35 mouse cellular contexts compared by ENCODE assay signal in the genomic region with DNA sequence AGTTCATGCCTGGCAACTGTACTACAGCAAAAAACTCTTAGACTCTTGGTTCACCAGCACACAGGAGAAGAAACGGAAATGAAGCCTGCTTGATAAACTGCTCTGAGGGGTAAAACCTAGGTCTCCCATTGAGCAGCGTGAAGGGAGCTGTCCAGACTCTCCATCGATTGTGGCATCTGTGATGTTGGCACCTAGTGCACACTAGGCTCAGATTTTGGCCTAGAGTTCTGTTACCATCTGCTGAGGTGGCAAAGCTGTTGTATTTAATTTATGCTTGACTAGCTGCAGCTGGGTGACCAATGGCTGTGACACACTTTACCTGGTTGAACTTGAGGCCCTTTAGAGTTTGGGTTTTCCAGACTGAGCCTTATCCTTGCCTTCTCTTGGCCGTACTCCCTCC. TPM values are rescaled to one million over a fixed set of nuclear protein-coding genes. Genes with fewer than 3 reads are reported as not detected.
DNase-seq lines count a peak whose midpoint lies in the region; ATAC-seq lines count a peak whose summit lies in the region.
"Had no signal": no experiment of that assay in that cellular context is flagged by ENCODE, and none has a peak within 500 bp of the region (broad histone marks: within the 10 kb centered on the region; RNA-seq: fewer than 3 reads in every experiment).

No protein-coding gene starts in this region.

- H3K9me3 ChIP-seq in forebrain, embryonic 11.5 days (ENCODE audit: control insufficient read depth, low read length): no peaks in the 10 kb centered on the region
- H3K9me3 ChIP-seq in forebrain, embryonic 13.5 days (replicated peaks): no peaks in the 10 kb centered on the region
- H3K9me3 ChIP-seq in neural tube, embryonic 15.5 days (replicated peaks): no peaks in the 10 kb centered on the region
- H3K9me3 ChIP-seq: embryonic facial prominence, embryonic 13.5 days; forebrain, embryonic 10.5 days; liver, embryonic 12.5 days; megakaryocyte, embryonic 14.5 days; midbrain, embryonic 13.5 days had no signal

- peaks cover 2% of the 10 kb centered on the region; the same call in 1 of the 2 replicates for H3K4me1 ChIP-seq in forebrain, embryonic 11.5 days (replicated peaks; ENCODE audit: control insufficient read depth, insufficient read depth, low read length)
- H3K4me1 ChIP-seq in forebrain, embryonic 13.5 days: peaks cover 15% of the 10 kb centered on the region
- H3K4me1 ChIP-seq in neural tube, embryonic 15.5 days: peaks cover 10% of the 10 kb centered on the region

- intact Hi-C loops in left cerebral cortex, postnatal 4 days (cut with DNase I): no loop called here

- no peak overlapping the region for H3K4me2 ChIP-seq in forebrain, embryonic 11.5 days (ENCODE audit: low read depth, low read length, severe bottlenecking)
- H3K4me2 ChIP-seq in forebrain, embryonic 13.5 days: no peak overlapping the region
- no peak overlapping the region for H3K4me2 ChIP-seq in neural tube, embryonic 15.5 days
- H3K4me2 ChIP-seq: embryonic facial prominence, embryonic 13.5 days; heart, embryonic 11.5 days; hindbrain, embryonic 14.5 days; liver, embryonic 12.5 days; midbrain, embryonic 13.5 days had no signal

- 95% methylated on average over 4 of the region's 4 CpGs for WGBS in forebrain, embryonic 11.5 days
- 86% methylated on average over 4 of the region's 4 CpGs for WGBS in forebrain, embryonic 13.5 days
- WGBS in neural tube, embryonic 15.5 days: 91% methylated on average over 4 of the region's 4 CpGs

- H3K27ac ChIP-seq in forebrain, embryonic 11.5 days (ENCODE audit: low read depth, low read length): no peak overlapping the region
- H3K27ac ChIP-seq in forebrain, embryonic 13.5 days: no peak overlapping the region
- H3K27ac ChIP-seq in neural tube, embryonic 15.5 days (replicated peaks): no peak overlapping the region
- H3K27ac ChIP-seq: embryonic facial prominence, embryonic 13.5 days; forebrain, embryonic 10.5 days; gastrocnemius, adult 2 months; hindbrain, embryonic 14.5 days; layer of hippocampus, adult 2 months; left cerebral cortex, adult 2 months; liver, embryonic 12.5 days; midbrain, embryonic 13.5 days had no signal

- H3K4me3 ChIP-seq in forebrain, embryonic 11.5 days (ENCODE audit: low read depth, low read length): no peak overlapping the region
- H3K4me3 ChIP-seq in forebrain, embryonic 13.5 days: no peak overlapping the region
- no peak overlapping the region for H3K4me3 ChIP-seq in neural tube, embryonic 15.5 days (replicated peaks)
- H3K4me3 ChIP-seq: embryonic facial prominence, embryonic 13.5 days; forebrain, embryonic 10.5 days; gastrocnemius, adult 2 months; layer of hippocampus, adult 2 months; left cerebral cortex, adult 2 months; liver, embryonic 12.5 days; megakaryocyte, embryonic 14.5 days; midbrain, embryonic 13.5 days had no signal

- peak; percentile 38 for DNase-seq in forebrain, embryonic 11.5 days (ENCODE audit: low spot score)
- peak; percentile 67 for DNase-seq in left cerebral cortex, postnatal 4 days
- DNase-seq in left cerebral cortex, adult 9 months (ENCODE audit: low spot score in 2 of 2): no peak
- peak; percentile 28 to 36 for DNase-seq in cerebellum, adult 18-20 months
- no peak for DNase-seq in spleen, postnatal 4 days (ENCODE audit: low spot score in 2 of 2)
- DNase-seq: adrenal gland, postnatal 14 days; gastrocnemius, adult 2 months; gastrocnemius, postnatal 36 days; heart, adult 18-20 months; heart, postnatal 36 days; kidney, adult 2 months; kidney, postnatal 36 days; liver, postnatal 0 days; lung, postnatal 4 days; right cerebral cortex, postnatal 4 days; thymus, adult 2 months; thymus, postnatal 36 days had no signal

- no peaks in the 10 kb centered on the region for H3K27me3 ChIP-seq in forebrain, embryonic 11.5 days (ENCODE audit: control insufficient read depth, insufficient read depth, low read length)
- no peaks in the 10 kb centered on the region for H3K27me3 ChIP-seq in forebrain, embryonic 13.5 days
- H3K27me3 ChIP-seq in neural tube, embryonic 15.5 days (replicated peaks): no peaks in the 10 kb centered on the region
- H3K27me3 ChIP-seq: embryonic facial prominence, embryonic 13.5 days; liver, embryonic 12.5 days; midbrain, embryonic 13.5 days; Patski had no signal

- H3K9ac ChIP-seq in forebrain, embryonic 11.5 days (ENCODE audit: low read length): no peak overlapping the region
- H3K9ac ChIP-seq in forebrain, embryonic 13.5 days: no peak overlapping the region
- H3K9ac ChIP-seq in neural tube, embryonic 15.5 days (replicated peaks): no peak overlapping the region
- H3K9ac ChIP-seq: embryonic facial prominence, embryonic 13.5 days; hindbrain, embryonic 14.5 days; liver, embryonic 12.5 days; liver, postnatal 0 days; midbrain, embryonic 13.5 days had no signal

- ATAC-seq in forebrain, embryonic 11.5 days (replicated peaks; ENCODE audit: low FRiP score): no peak
- no peak for ATAC-seq in forebrain, embryonic 13.5 days
- ATAC-seq in neural tube, embryonic 15.5 days (ENCODE audit: low FRiP score): no peak
- ATAC-seq: liver, embryonic 12.5 days; liver, postnatal 0 days; lung, postnatal 0 days; midbrain, embryonic 13.5 days; Patski had no signal

- H3K36me3 ChIP-seq in forebrain, embryonic 11.5 days (ENCODE audit: control insufficient read depth, insufficient read depth, low read length): peaks cover 3% of the 10 kb centered on the region; the same call in 1 of the 2 replicates
- peaks cover 32% of the 10 kb centered on the region for H3K36me3 ChIP-seq in forebrain, embryonic 13.5 days (ENCODE audit: poor library complexity, severe bottlenecking)
- peaks cover 29% of the 10 kb centered on the region for H3K36me3 ChIP-seq in neural tube, embryonic 15.5 days

RNA-seq across cellular contexts. Expression of gene Jagn1, which starts 5.3 kb away (rescaled TPM):
- 66.1 and 75.0 TPM in 2 replicates for polyA plus RNA-seq in forebrain, embryonic 11.5 days (2014; fragmentation: Nextera tagmentation; extraction: Ambion mirVana)
- 86.0 and 92.1 TPM in 2 replicates for polyA plus RNA-seq in forebrain, embryonic 13.5 days (2015; fragmentation: Nextera tagmentation; extraction: Ambion mirVana)
- total RNA-seq in left cerebral cortex, postnatal 4 days (2021): 10 to 100 TPM; 39.1 to 44.9 TPM
- 103 TPM in 2 replicates for polyA plus RNA-seq in neural tube, embryonic 15.5 days (2015; fragmentation: Nextera tagmentation; extraction: Ambion mirVana)

RNA-seq across cellular contexts. Expression of gene Il17re, which starts 10.6 kb away (rescaled TPM):
- 1.0 and 1.2 TPM in 2 replicates for polyA plus RNA-seq in forebrain, embryonic 11.5 days (2014; fragmentation: Nextera tagmentation; extraction: Ambion mirVana)
- polyA plus RNA-seq in forebrain, embryonic 13.5 days (2015; fragmentation: Nextera tagmentation; extraction: Ambion mirVana): 0.05 TPM in 1 of 2 replicates, not detected in the other
- under 1 TPM; 0.26 to 0.30 TPM for total RNA-seq in left cerebral cortex, postnatal 4 days (2021)
- 0.50 and 1.5 TPM in 2 replicates for polyA plus RNA-seq in neural tube, embryonic 15.5 days (2015; fragmentation: Nextera tagmentation; extraction: Ambion mirVana)
- total RNA-seq: MEL had no signal

RNA-seq across cellular contexts. Expression of gene Cidec, which starts 12.1 kb away (rescaled TPM):
- polyA plus RNA-seq in forebrain, embryonic 11.5 days (2014; fragmentation: Nextera tagmentation; extraction: Ambion mirVana): not detected in 2 replicates
- not detected in 2 replicates for polyA plus RNA-seq in forebrain, embryonic 13.5 days (2015; fragmentation: Nextera tagmentation; extraction: Ambion mirVana)
- not detected for total RNA-seq in left cerebral cortex, postnatal 4 days (2021)
- 0.24 TPM in 1 of 2 replicates, not detected in the other for polyA plus RNA-seq in neural tube, embryonic 15.5 days (2015; fragmentation: Nextera tagmentation; extraction: Ambion mirVana)
- total RNA-seq: common myeloid progenitor, adult 5-6 weeks; layer of hippocampus, adult 2 months; layer of hippocampus, postnatal 14 days; left cerebral cortex, adult 2 months; left cerebral cortex, postnatal 36 days; MEL had no signal
- polyA plus RNA-seq: embryonic facial prominence, embryonic 13.5 days; forebrain, embryonic 10.5 days; heart, embryonic 11.5 days; hindbrain, embryonic 14.5 days; kidney, embryonic 16.5 days; liver, embryonic 12.5 days; midbrain, embryonic 13.5 days; Patski had no signal

RNA-seq across cellular contexts. Expression of gene Il17rc, which starts 23.6 kb away (rescaled TPM):
- polyA plus RNA-seq in forebrain, embryonic 11.5 days (2014; fragmentation: Nextera tagmentation; extraction: Ambion mirVana): 3.4 and 4.2 TPM in 2 replicates
- polyA plus RNA-seq in forebrain, embryonic 13.5 days (2015; fragmentation: Nextera tagmentation; extraction: Ambion mirVana): 0.84 and 1.4 TPM in 2 replicates
- total RNA-seq in left cerebral cortex, postnatal 4 days (2021): 1 to 10 TPM; 2.2 to 2.4 TPM
- polyA plus RNA-seq in neural tube, embryonic 15.5 days (2015; fragmentation: Nextera tagmentation; extraction: Ambion mirVana): 3.5 and 9.5 TPM in 2 replicates

RNA-seq across cellular contexts. Expression of gene Rpusd3, which starts 28.5 kb away (rescaled TPM):
- 26.7 and 28.5 TPM in 2 replicates for polyA plus RNA-seq in forebrain, embryonic 11.5 days (2014; fragmentation: Nextera tagmentation; extraction: Ambion mirVana)
- polyA plus RNA-seq in forebrain, embryonic 13.5 days (2015; fragmentation: Nextera tagmentation; extraction: Ambion mirVana): 20.8 and 24.4 TPM in 2 replicates
- total RNA-seq in left cerebral cortex, postnatal 4 days (2021): 10 to 100 TPM; 14.4 to 15.2 TPM
- polyA plus RNA-seq in neural tube, embryonic 15.5 days (2015; fragmentation: Nextera tagmentation; extraction: Ambion mirVana): 20.0 and 24.6 TPM in 2 replicates

Comparison
In these comparisons a context has a peak if more than half of its experiments do, and no peak if none do; other contexts are left out.
1. DNase-seq: peak in forebrain, embryonic 11.5 days (single experiment), left cerebral cortex, postnatal 4 days (single experiment) and cerebellum, adult 18-20 months (2 of 2); none in left cerebral cortex, adult 9 months (0 of 2) and spleen, postnatal 4 days (0 of 2).